Mouse (Mus musculus): ENCODE data around the gene Spaca6. TPM values are rescaled to one million over a fixed set of nuclear protein-coding genes. Genes with fewer than 3 reads are reported as not detected.
A peak's percentile ranks its signal among the peaks of the same experiment; 100 is the strongest.

The Spaca6 gene
- 0.10 TPM in 1 of 3 replicates, not detected in the others for total RNA-seq (2017)

DNA sequence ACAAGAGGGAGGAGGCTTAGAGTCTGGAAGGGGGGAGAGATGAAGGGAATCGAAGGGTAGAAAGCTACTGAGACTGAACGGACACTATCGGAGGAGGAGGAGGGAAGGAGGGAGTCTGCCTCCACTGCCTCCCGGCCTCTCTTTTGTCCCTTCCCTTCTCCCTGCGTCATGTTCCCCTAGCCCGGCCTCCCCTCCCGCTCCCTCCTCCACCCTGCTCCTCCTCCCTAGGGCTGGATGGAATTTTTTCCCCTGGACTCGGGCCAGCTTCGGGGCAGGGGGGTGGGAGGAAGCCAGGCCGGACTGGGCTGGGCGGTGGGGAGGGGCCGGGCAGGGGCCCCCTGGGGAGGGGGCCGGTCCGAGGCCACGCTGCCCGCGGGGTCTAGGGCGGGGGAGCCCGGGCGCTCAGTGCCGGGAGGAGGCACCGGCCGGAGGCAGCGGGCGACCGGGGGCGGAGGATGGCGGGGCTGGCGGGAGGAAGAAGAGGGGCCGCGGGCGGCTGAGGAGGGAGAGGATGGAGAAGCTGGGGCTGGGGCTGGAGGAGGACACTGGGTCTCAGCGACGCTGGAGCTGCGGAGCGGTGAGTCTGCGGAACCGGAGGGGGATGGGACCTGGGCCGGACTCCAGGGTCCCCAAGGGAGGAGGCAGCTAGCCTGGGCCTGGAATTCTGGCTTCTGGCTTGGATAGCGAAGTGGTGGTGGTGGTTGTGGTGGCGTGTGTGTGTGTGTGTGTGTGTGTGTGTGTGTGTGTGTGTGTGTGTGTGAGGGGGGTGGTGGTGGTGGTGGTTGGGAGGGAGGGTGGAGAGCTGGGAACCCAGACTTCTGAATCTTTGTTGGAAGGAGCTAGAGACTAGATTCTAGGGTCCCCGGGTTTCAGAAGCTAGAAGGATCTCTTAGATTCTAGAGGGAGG lies at the start of gene Spaca6:
Spaca6 (plus strand) TSS at position 408 of the 907 bp plus-strand sequence.
- no peak for ATAC-seq (replicated peaks; ENCODE audit: insufficient number of reproducible peaks, low FRiP score, low TSS enrichment, poor library complexity, severe bottlenecking)

DNA sequence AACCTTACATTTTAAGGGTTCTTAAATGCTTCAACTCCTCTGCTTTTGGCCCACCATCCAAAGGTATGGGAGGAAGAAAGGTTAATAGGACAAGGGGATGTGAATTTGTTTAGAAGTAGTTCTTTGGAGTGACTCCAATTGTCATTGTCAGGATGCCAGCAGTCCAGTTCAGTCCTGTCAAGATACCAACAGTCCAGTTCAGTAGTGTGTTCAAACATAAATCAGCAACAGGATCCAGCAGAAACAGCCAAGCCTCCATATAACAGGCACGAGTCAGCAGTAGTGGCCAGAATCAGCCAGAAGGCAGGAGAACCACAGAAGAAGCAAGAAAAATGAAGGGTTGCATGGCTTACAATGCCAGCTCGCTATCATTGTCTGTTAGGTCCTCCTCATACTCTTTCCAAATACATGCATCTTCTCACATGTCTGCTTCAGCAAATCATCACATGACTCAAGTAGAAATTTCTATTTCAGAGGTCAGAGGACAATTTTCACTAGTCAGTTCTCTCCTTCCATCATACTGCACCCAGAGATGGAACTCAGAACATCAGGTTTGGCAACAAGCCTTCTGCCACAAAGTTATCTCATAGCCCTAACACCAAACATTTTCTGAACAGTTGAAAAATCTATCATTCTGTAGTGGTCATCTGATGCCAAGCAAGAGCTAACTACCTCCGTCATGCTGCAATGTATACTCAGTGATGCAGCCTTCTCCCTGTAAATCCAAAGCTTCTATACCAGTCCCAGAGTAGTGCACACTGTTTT lies 35.9 kb upstream of the Spaca6 start:
- no peak for ATAC-seq (replicated peaks; ENCODE audit: insufficient number of reproducible peaks, low FRiP score, low TSS enrichment, poor library complexity, severe bottlenecking)

DNA sequence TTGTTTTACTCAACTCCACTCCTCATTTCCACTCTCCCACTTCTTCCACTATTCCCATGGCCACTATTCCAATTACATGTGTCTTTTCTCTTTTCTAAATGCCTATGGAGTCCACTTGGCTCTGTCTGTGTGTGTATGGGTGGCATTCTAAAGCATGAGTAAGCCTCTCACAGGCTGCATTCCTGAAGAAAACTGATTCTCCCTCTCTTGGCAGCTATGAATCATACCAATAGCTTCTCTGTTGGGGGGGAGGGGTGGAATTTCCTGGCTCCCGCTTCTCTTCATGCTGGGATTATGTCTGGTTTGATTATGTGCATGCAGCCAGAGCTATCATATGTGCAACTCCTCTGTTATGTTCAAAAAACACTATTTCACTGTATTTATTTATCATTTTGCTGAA lies 34.4 kb upstream of the Spaca6 start:
- no peak for ATAC-seq (replicated peaks; ENCODE audit: insufficient number of reproducible peaks, low FRiP score, low TSS enrichment, poor library complexity, severe bottlenecking)

DNA sequence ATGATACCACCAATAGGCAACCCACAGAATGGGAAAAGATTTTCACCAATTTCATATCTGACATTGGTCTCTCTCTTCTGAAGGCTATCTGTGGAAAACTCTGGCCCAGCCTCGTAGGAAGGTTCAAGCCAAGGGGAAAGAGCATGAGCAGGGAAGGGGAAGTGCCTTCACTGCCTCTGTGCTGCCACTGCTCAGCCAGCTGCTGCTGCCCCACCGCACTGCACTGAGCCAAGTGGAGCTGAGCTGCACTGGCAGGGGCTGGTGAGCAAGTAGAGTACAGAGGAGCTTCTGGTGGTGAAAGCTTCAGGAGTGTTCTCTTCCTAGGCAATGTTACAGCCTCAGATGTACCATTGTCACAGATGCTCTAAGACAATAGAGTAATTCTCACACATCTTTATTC lies 31.4 kb upstream of the Spaca6 start:
- ATAC-seq (replicated peaks; ENCODE audit: insufficient number of reproducible peaks, low FRiP score, low TSS enrichment, poor library complexity, severe bottlenecking): no peak

DNA sequence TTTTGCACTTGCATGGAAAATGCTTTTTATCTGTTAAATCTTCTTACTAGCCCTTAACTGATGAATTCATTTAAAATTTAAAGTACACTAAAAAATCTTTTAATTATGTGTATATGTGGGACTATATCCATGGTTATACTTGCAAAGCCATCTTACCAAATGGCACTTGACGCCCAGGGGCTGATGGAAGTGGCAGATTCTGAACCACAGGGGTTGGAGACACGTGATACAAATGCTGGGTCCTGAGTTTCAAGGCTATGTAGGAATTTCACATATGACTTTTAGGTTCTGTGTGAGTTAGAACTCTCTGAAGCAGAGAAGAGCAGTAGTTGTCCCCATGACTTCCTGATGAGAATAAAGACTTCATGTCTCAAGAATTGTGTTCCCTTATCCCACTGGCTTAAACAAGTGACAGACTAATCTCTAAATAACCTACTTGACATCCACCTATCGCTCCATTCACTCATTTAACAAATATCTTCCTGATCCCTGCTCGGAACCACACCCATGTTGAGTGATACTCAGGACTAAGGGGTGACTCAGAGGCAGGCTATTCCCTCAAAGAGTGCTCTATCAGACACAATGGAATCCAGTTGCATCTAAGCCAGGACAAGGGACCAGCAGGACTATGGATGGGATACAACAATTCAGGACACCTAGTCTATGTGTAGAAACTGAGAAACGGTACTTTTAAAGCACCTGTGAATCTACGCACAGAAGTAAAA lies 3.2 kb upstream of the Spaca6 start:
- no peak for ATAC-seq (replicated peaks; ENCODE audit: insufficient number of reproducible peaks, low FRiP score, low TSS enrichment, poor library complexity, severe bottlenecking)

DNA sequence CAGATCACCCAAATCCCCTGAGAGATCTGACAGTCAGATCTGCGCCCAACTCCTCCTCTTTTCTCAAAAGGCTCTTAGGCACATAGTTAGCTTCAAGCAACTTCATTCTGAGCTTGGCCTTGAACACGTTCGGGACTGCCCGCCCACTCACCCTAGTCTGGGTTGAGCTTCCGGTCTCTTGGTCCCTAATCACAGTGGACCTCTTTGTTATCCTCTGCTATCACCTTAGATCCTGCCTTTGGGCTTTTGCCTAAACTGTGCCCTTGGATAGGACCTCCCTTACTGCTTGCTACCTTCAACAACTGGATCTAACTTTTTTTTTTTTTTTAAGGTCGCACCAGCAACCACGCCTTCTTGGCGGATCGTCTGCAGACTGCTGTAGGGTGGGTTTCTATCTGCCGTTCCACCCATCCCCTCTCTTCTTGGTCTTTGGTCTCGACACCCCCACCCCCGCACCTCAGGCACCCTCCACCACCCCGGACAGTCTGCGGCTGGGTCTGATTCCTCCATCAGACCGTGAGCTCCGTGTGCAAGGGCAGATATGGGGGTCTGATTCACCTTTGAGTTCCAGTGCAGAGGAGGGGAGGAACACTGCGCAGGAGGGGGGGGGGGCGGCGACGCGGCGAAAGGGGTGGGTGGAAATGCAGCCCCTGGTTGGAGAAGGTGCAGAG lies 902 bp upstream of the Spaca6 start:
- ATAC-seq (replicated peaks; ENCODE audit: insufficient number of reproducible peaks, low FRiP score, low TSS enrichment, poor library complexity, severe bottlenecking): no peak

DNA sequence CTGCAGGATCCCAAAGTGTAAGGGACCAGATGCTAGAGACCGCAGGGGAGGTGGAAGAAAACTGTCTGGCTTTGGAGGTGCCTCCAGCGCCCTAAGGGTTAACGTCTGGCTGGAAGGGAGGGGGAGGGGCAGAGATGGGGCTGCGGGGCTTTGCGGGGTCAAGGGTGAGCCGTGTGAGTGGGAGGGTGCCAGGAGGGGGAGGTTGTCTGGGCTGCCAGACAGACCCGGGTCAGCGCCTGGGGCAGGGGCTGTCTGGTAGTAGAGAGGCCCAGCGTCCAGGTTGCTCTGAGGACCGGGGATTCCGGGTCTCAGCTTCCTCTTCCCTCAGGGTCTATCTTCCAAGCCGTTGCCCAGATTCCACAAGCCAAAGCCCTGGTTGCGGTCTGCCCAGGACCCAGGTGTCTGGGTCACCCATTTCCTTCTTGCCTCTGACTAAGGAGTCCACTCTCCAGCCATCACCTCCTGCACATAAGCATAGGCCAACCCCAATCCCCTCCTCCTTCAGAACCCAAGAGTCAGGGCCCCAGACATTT lies 766 bp downstream of the Spaca6 start:
- ATAC-seq (replicated peaks; ENCODE audit: insufficient number of reproducible peaks, low FRiP score, low TSS enrichment, poor library complexity, severe bottlenecking): no peak

DNA sequence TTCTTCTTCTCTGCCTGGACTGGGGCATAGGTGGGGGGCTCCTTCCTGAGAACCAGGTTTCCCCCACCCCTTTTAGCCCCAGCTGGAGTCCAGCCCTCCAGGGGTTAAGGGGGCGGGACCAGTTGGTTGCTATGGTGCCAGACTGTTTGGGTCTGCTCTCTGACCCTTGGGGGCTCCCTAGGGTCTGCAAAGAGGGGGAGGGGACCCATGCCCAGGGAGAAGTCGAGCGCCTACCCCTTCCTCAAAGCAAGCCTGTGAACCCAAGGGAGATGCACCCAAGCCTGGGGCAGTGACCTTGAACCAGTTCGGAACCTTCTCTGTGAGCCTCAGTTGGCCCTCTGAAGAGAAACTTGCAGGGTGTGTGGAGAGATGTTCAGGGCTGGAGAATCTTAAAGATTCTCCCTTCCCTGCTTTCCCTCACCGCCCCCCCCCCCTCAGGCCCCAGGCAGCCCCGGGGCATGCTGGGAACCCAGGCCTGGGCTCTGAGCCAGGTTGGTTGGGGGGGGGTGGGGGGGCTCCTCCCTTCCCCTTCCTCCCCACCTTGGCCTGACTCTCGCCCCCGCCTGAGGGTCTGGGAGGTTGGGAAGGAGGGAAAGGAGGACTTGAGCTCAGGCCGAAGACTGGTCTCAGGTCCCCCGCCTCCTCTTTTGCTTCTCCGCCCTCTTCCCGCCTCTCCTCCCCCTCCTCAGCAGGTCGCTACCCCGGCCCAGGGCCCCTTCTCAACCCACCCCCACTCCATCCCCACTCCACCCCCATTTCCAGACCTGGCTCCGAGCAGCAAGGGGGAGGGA lies 1.4 kb downstream of the Spaca6 start:
- ATAC-seq (replicated peaks; ENCODE audit: insufficient number of reproducible peaks, low FRiP score, low TSS enrichment, poor library complexity, severe bottlenecking): no peak; the same call in 1 of the 2 replicates

DNA sequence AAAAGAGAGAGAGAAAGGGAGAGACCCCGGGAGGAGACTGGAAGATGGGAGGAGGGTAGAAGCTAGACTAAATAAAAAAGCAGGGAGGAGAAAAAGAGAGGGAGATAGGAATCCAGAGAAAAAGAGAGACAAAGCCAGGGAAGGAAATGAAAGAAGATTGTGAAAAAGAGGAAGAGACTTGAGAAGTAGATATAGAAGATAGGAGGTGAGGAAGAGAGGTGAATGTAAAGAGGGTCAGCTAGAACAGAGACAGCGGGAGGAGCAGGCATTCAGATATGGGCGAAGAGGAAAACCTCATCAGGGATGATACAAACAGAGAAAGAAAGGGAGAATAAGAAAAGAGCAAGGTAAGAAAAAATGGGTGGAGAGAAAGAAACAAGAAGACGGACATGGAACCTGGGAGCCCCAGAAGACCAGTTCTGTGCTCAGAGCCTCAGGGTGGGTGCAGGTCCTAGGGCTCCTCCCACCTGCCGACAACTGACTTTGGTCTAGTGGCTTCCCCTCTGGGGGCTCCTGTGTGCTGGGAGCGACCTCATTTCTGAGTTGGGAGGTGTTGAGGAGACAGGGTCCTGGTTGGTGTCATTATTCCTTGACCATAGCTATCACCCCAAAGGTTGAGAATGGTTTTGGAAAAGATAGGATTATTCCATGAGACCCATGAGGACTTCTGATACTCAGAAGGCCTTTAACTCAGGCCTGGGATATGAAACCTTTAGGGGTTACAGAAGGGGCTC lies 2.3 kb downstream of the Spaca6 start:
- ATAC-seq (replicated peaks; ENCODE audit: insufficient number of reproducible peaks, low FRiP score, low TSS enrichment, poor library complexity, severe bottlenecking): no peak

DNA sequence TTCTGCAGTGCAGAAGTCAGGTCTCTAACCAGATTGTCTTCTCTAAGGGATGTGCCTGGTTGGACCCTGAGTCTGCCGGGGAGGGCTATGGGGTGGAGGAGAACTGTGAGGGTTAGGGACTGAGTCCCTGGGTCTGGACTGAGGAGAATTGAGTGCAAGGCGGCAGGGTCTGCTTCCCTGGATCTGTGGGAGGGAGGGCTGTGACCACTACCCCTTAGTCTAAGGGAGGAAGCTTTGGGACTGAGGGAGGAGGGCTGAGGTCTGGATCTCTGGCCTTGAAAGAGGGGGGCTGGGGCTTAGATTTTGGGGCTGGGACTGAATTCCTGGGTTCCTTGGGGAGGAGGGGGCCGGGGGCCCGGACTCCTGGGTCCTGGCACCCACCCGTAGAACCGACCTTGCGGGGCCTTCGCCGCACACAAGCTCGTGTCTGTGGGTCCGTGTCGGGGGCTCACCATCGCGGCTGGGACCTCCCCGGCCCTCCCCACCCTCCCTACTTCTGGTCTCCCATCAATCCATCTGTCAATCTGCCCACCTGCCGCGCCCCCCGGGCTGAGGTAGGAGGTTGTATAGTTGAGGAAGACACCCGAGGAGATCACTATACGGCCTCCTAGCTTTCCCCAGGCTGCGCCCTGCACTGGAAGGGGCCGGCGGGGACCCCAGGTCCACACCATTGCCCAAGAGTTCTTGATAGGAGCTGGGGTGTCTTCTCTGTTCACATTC lies 3.0 kb downstream of the Spaca6 start:
- no peak for ATAC-seq (replicated peaks; ENCODE audit: insufficient number of reproducible peaks, low FRiP score, low TSS enrichment, poor library complexity, severe bottlenecking)

DNA sequence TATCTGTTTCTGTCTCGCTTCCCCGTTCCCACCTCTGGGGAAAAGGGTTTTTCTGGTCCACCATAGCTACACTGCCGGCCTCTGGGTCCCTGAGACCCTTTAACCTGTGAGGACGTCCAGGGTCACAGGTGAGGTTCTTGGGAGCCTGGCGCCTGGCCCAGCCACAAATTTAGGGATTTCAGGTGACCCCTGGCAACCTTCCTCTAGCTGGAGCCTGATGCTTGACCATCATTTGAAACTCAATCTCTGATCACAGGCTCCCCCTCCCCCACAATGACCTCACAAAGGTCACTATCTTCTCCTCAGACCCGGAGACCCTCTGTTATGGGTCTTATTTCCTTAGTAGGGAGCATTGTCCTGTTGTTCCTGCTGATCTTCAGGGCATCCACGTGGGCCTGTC lies 3.8 kb downstream of the Spaca6 start:
- ATAC-seq (replicated peaks; ENCODE audit: insufficient number of reproducible peaks, low FRiP score, low TSS enrichment, poor library complexity, severe bottlenecking): no peak

DNA sequence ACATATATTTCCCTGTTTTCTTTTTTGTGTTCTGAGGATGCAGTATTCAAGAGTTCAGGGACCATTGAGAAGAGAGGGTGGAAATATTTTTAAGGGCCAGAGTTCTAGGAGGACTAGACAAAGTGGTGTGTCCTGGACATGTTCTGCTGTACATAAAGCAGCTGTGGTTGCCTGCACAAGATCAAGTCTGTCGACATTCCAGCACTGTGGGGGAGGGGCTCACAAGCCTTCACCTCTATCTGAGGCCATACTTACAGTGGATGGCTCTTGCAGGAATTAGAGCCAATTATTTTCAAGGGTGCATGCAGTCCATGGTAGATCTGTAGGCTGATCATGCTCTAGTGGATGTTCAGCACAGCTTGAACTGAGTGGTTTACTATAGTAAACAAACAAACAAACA lies 7.9 kb downstream of the Spaca6 start:
- ATAC-seq (replicated peaks; ENCODE audit: insufficient number of reproducible peaks, low FRiP score, low TSS enrichment, poor library complexity, severe bottlenecking): no peak

DNA sequence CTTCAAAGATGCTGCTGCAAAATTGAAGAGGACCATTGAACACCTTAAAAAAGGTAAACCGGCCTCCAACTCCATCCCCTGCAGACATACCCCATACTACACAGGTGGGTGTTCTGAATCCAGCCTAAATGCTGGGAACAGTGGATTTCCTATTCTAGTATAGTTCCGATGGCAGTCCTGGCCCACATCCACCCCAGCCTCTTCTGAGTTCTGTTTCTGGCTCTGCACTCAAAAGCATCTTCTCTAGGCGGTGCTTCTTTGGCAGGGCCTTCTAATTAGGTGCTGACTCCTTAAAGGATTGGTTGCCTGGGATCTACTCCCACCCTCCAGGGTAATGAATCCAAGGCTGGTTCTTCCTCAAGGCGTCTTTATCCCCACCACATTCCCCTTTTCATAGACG lies 9.1 kb downstream of the Spaca6 start:
- no peak for ATAC-seq (replicated peaks; ENCODE audit: insufficient number of reproducible peaks, low FRiP score, low TSS enrichment, poor library complexity, severe bottlenecking)

DNA sequence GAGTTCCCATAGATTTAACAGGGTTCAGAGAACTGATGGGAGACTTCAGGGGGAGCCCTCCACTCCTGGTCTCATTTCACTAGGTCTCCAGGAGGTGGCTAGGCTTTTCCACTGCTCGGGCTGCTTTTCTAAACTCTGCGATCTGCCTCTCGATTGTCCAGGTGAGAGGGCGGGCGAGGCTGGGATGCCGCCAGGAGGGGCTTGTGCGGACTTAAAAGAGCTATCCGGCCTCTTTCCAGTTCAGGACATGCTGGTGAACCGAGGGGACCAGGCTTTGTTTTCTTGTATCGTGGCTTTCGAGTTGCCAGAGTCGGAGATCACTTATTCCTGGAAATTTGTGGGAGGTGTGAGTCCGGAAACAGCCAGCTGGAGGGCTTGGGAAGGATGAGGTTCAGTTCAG lies 10.5 kb downstream of the Spaca6 start:
- ATAC-seq (replicated peaks; ENCODE audit: insufficient number of reproducible peaks, low FRiP score, low TSS enrichment, poor library complexity, severe bottlenecking): no peak

DNA sequence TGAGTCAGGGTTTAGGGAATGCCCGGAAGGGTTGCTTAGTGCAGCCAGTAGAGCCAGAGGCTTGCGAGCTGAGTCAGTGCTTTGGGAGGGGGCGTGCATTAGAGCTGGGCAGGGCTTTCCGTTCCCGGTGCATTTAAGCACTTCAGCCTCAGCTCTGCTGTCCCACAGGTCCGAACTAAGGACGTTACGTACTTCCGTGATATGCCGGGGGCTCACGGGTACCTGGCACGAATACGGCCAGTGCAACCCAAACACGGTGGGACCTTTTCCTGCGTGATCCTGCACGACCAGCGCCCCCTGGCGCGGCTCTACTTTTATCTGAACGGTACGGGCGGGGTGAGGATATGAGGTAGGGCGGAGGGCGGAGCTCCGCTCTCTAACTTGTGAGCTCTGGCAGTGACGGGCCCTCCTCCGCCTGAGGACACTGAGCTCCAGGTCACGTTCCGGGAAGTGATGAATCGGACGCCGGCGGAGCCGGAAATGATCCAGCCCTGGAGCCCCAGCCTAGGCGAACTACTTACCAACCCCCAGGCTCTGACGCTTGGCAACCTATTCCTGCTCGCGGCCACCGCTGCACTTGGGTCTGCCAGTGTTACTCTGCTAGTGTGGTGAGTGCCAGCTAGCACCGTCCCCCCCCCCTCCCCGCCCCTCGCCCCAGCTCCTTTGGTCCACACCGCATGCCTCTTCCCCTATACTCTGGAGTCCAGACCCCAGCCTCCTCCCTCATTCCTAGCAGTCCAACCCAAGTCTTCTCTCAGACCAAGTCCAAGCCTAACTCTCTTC lies 11.2 kb downstream of the Spaca6 start:
- peak; percentile 93 for ATAC-seq (replicated peaks; ENCODE audit: insufficient number of reproducible peaks, low FRiP score, low TSS enrichment, poor library complexity, severe bottlenecking)

DNA sequence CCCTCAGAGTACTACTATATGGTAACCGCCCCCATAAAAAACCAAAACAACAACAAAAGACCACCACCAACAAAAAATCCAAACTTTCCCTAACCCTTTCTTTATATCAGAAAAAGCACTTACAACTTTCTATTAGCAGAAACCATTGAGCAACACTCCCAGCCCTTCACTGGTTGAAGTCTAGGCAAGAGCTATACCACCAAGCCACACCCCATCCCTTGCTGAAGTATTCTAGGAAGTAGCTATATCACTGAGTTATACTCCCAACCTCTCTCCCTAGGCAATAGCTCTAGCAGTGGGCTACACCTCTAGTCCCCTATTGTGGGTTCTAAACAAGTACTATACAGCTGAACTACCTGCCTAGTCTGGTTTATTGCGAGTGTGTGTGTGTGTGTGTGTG lies 12.3 kb downstream of the Spaca6 start:
- ATAC-seq (replicated peaks; ENCODE audit: insufficient number of reproducible peaks, low FRiP score, low TSS enrichment, poor library complexity, severe bottlenecking): no peak
